Mouse (Mus musculus): ENCODE results near the gene Tiam1.

DNA sequence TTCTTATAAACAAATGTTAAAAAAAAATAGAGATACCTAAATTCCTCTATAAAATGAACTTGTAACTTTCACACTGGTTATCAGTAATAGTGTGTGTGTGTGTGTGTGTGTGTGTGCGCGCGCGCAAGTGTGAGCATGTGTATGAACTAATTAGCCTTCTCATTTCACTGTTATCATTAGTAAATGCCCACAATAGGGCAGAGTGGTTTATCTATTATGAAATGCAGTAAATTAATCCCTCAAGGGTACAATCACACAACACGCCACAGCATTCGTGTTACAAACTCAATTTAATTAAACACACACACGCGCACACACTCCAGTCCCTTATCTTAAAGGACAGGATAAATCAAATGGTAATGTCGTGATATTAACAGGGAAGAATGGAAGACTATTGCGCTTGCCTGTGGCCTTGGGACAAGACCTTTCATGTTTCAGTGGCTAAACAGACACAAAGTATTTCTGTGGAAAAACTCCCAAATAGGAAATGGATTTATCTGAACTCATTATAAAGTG lies 107.9 kb downstream of the Tiam1 start:
- TF ChIP-seq FLI1 (IDR thresholded peaks at IDR 0.05; ENCODE audit: low read length) = no peak
- TF ChIP-seq GATA1 (IDR thresholded peaks at IDR 0.05; ENCODE audit: borderline replicate concordance, low read length) = no peak

All from megakaryocyte, embryonic 14.5 days (primary cell).